Mouse (Mus musculus) G1E (cell line): Measurements from ENCODE around the gene Gm11564.
"Not testable (repeated sequence)": the region's sequence is repeated elsewhere in the genome, so short reads cannot be mapped to it uniquely, and the experiment has no call there.

Experiments used
- CTCF ChIP-seq: IDR thresholded peaks from 2 replicates; pipeline ENCODE4 v1.5.1; 2012; ENCODE audit warnings: low read depth, low read length, inconsistent platforms, mixed read lengths
- GATA1 ChIP-seq: IDR thresholded peaks from 2 replicates; pipeline ENCODE4 v1.6.1; 2012; ENCODE audit warnings: borderline replicate concordance, low read length, inconsistent platforms, mixed read lengths
- TAL1 ChIP-seq: conservative IDR thresholded peaks from 2 replicates; pipeline ENCODE4 v1.6.1; 2012; ENCODE audit warnings: low read depth, low read length, inconsistent platforms, mixed read lengths

- TF ChIP-seq CTCF, TAL1, GATA1: not testable (repeated sequence)
Measured at GRCm38 (mm10) chr11:99864176-99864575, 48.7 kb upstream of the Gm11564 start, which contains the start of gene Gm11559.
